Mouse (Mus musculus) MEL (cell line): ENCODE data around the gene Adgrv1. TPM values are rescaled to one million over a fixed set of nuclear protein-coding genes. Genes with fewer than 3 reads are reported as not detected.

Experiments
- DNase-seq: peaks from one replicate; pipeline ENCODE4 v3.0.0; 2011; ENCODE audit warnings: low read depth, low spot score
- H3K27ac ChIP-seq: 2 replicates; pipeline ENCODE4 v1.5.1; 2012; ENCODE audit warnings: low read depth, mild to moderate bottlenecking, control low read depth, low read length, moderate library complexity; ENCODE audit not compliant: control insufficient read depth
- H3K27me3 ChIP-seq, 2 experiments: fragments of 150-350 bp in 1 of 2; sonication (generic) in 1 of 2; 2 replicates each; pipeline ENCODE4 v1.6.1; 2012; ENCODE audit warnings: low read length in 2 of 2, mild to moderate bottlenecking in 2 of 2, improper control_type of control experiment in 1 of 2, moderate library complexity in 1 of 2; ENCODE audit not compliant: insufficient read depth in 2 of 2, control insufficient read depth in 1 of 2
- H3K36me3 ChIP-seq, 2 experiments: 2 replicates each; pipeline ENCODE4 v1.6.1; 2012 to 2014; ENCODE audit warnings: low read length in 2 of 2, improper control_type of control experiment in 1 of 2, inconsistent platforms in 1 of 2, mild to moderate bottlenecking in 1 of 2; ENCODE audit not compliant: insufficient read depth in 2 of 2, control insufficient read depth in 1 of 2
- H3K4me1 ChIP-seq, 2 experiments: fragments of 150-350 bp in 1 of 2; sonication (generic) in 1 of 2; 2 replicates each; pipeline ENCODE4 v1.6.1; 2012; ENCODE audit warnings: low read length in 2 of 2, improper control_type of control experiment in 1 of 2, mild to moderate bottlenecking in 1 of 2; ENCODE audit not compliant: insufficient read depth in 2 of 2, control insufficient read depth in 1 of 2
- H3K4me3 ChIP-seq, 2 experiments: fragments of 150-350 bp in 1 of 2; sonication (generic) in 1 of 2; 2 replicates each; pipeline ENCODE4 v1.5.1; 2012; ENCODE audit warnings: low read depth in 2 of 2, low read length in 2 of 2, mild to moderate bottlenecking in 2 of 2, moderate library complexity in 2 of 2, control low read depth in 1 of 2, improper control_type of control experiment in 1 of 2; ENCODE audit not compliant: control insufficient read depth in 1 of 2, insufficient read depth in 1 of 2
- H3K79me2 ChIP-seq: 2 replicates; pipeline ENCODE4 v1.6.1; 2012; ENCODE audit warnings: mild to moderate bottlenecking, low read length, moderate library complexity; ENCODE audit not compliant: control insufficient read depth, poor library complexity, insufficient read depth
- H3K9ac ChIP-seq: 2 replicates; pipeline ENCODE4 v1.6.1; 2012; ENCODE audit warnings: low read depth, mild to moderate bottlenecking, control low read depth, low read length, moderate library complexity; ENCODE audit not compliant: control insufficient read depth, poor library complexity, severe bottlenecking
- H3K9me3 ChIP-seq: fragments of 150-350 bp; sonication (generic); replicated peaks from 2 replicates; pipeline ENCODE4 v1.6.1; 2012; ENCODE audit warnings: mild to moderate bottlenecking, low read length, improper control_type of control experiment, moderate library complexity; ENCODE audit not compliant: insufficient read depth
- CHD1 ChIP-seq: IDR thresholded peaks from 2 replicates; pipeline ENCODE4 v1.6.1; 2012; ENCODE audit warnings: low read depth, mild to moderate bottlenecking, inconsistent platforms, low read length, improper control_type of control experiment
- CHD2 ChIP-seq: IDR thresholded peaks from 2 replicates; pipeline ENCODE4 v1.6.1; 2011; ENCODE audit warnings: low read length, improper control_type of control experiment
- HCFC1 ChIP-seq: IDR thresholded peaks from 2 replicates; pipeline ENCODE4 v1.6.1; 2012; ENCODE audit warnings: low read depth, mild to moderate bottlenecking, inconsistent platforms, low read length, improper control_type of control experiment, moderate library complexity
- MAZ ChIP-seq: IDR thresholded peaks from 2 replicates; pipeline ENCODE4 v1.6.1; 2012; ENCODE audit warnings: low read depth, mild to moderate bottlenecking, inconsistent platforms, low read length, improper control_type of control experiment
- MXI1 ChIP-seq: IDR thresholded peaks from 2 replicates; pipeline ENCODE4 v1.6.1; 2011; ENCODE audit warnings: mild to moderate bottlenecking, low read depth, low read length, improper control_type of control experiment
- NRF1 ChIP-seq: IDR thresholded peaks from 2 replicates; pipeline ENCODE4 v1.6.1; 2014; ENCODE audit warnings: low read depth, mild to moderate bottlenecking, inconsistent platforms, low read length, improper control_type of control experiment, moderate library complexity; ENCODE audit not compliant: poor library complexity, insufficient read depth, severe bottlenecking
- POLR2A ChIP-seq, 2 experiments: IDR thresholded peaks; 2 replicates each; pipeline ENCODE4 v1.6.1; 2011 to 2012; ENCODE audit warnings: low read length in 2 of 2, mild to moderate bottlenecking in 2 of 2, control low read depth in 1 of 2, improper control_type of control experiment in 1 of 2, low read depth in 1 of 2, moderate library complexity in 1 of 2; ENCODE audit not compliant: control insufficient read depth in 1 of 2, insufficient read depth in 1 of 2, poor library complexity in 1 of 2
- POLR2AphosphoS2 ChIP-seq: IDR thresholded peaks from 2 replicates; pipeline ENCODE4 v1.6.1; 2011; ENCODE audit warnings: low read length, improper control_type of control experiment
- TCF12 ChIP-seq: IDR thresholded peaks from 2 replicates; pipeline ENCODE4 v1.6.1; 2014; ENCODE audit warnings: low read depth, mild to moderate bottlenecking, inconsistent platforms, low read length, improper control_type of control experiment, moderate library complexity
- USF1 ChIP-seq: IDR thresholded peaks from 2 replicates; pipeline ENCODE4 v1.6.1; 2014; ENCODE audit warnings: low read depth, mild to moderate bottlenecking, inconsistent platforms, low read length, improper control_type of control experiment, moderate library complexity
- USF2 ChIP-seq, 2 experiments: IDR thresholded peaks; 2 replicates each; pipeline ENCODE4 v1.6.1; 2011 to 2012; ENCODE audit warnings: improper control_type of control experiment in 2 of 2, low read length in 2 of 2, borderline replicate concordance in 1 of 2, inconsistent platforms in 1 of 2, low read depth in 1 of 2, mild to moderate bottlenecking in 1 of 2; ENCODE audit not compliant: insufficient read depth in 1 of 2
- ZC3H11A ChIP-seq: IDR thresholded peaks from 2 replicates; pipeline ENCODE4 v1.6.1; 2012; ENCODE audit warnings: low read depth, mild to moderate bottlenecking, inconsistent platforms, low read length, improper control_type of control experiment
- polyA plus RNA-seq, 2 experiments: library from polyadenylated mRNA; stranded (reverse) in 1 of 2; unstranded in 1 of 2; fragments of >175 nt in 1 of 2; fragments of >200 nt in 1 of 2; gene quantifications; 2 replicates each; pipeline versions ENCODE4 v1.2.1 to v1.2.4; 2012; ENCODE audit warnings: low replicate concordance in 2 of 2, low read depth in 1 of 2; ENCODE audit not compliant: insufficient read length in 2 of 2, insufficient read depth in 1 of 2, missing spikeins in 1 of 2
- total RNA-seq: library from RNA; depleted of rRNA; stranded (reverse); fragments of 300-350 nt; gene quantifications from 2 replicates; pipeline ENCODE4 v1.2.3, GENCODE M21; 2012

The Adgrv1 gene
- total and polyA plus RNA-seq, 3 experiments = 5.6 to 5.8 TPM; not detected in 1

DNA sequence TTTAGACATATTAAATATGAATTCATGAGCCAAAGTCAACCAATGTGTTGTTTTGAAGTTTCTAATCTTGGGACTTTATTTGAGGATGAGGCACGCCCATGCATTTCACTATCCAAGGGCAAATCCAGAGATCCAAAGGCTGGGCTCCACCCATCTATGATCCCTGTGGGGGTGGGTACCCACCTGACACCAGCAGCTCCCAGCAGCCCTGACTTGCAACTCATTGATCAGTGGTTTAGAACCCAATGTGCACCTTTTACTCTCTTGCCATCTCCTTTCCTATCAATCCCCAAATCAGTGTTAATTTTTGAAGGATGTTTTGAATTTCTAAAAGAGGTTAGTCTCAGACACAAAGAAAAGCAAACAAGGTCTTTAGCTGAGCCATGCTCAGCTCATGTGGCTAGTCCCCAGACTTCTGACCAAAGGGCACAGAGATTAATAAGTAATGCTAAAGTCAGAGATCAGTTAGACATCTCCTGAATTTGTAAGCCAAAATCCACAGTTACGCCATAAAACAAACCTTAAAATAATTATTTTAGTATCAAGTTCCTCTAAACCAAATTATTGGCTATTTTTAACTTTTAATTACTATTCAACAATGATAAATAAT, 307.2 kb downstream of the Adgrv1 start:
- no peaks in the 10 kb centered on the region for H3K36me3 ChIP-seq
- no peak overlapping the region for H3K27ac ChIP-seq
- H3K4me3 ChIP-seq = no peak overlapping the region
- H3K4me1 ChIP-seq = no peaks in the 10 kb centered on the region
- H3K9ac ChIP-seq = no peak overlapping the region
- H3K79me2 ChIP-seq = no peaks in the 10 kb centered on the region
- DNase-seq = no peak
- H3K27me3 ChIP-seq = no peaks in the 10 kb centered on the region
- no peak for TF ChIP-seq POLR2A (IDR thresholded peaks at IDR 0.05; ENCODE audit: control insufficient read depth in 1 of 2, insufficient read depth in 1 of 2, low read depth in 1 of 2, low read length in 2 of 2, poor library complexity in 1 of 2)
- TF ChIP-seq POLR2AphosphoS2 = no peak
- H3K9me3 ChIP-seq = no peaks in the 10 kb centered on the region

DNA sequence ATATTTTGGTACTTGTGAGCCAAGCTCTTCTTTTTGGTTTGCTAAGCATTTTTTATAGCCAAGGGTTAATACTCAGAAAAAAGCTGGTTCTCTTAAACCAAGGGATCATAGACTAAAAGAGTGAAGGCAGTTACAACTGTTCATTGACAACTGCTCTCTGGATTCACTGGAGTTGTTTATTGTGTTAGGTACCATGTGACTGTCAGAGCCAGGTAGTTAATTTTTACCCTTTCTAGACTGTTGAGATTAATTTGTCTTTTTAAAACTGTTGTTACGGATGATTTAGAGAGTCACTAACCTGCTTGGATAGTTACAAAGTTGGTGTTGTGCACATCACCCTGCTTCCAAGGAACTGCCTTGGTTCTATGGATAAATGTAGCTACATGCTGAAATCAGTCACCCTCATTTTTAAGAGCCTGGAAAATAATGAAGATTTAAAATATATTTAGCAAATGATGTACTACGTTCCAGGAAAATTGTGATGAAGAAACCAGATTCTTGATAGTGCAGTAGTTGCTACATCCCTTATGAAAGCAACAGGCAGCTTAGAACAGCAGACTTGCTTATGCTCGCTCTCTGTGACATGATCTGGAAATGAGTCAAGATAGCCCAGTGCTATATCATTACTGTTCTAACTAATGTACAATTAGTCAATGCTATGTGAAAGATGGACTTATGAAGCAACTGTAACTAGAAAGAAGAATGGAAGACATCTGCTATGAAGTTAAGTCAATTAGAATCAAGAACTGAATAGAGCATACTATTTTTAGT, 309.2 kb downstream of the Adgrv1 start:
- H3K4me1 ChIP-seq = no peaks in the 10 kb centered on the region
- no peaks in the 10 kb centered on the region for H3K79me2 ChIP-seq
- no peaks in the 10 kb centered on the region for H3K36me3 ChIP-seq
- no peak overlapping the region for H3K9ac ChIP-seq
- no peak overlapping the region for H3K27ac ChIP-seq
- TF ChIP-seq CHD1 = no peak
- H3K27me3 ChIP-seq = no peaks in the 10 kb centered on the region
- DNase-seq = no peak
- no peaks in the 10 kb centered on the region for H3K9me3 ChIP-seq
- no peak overlapping the region for H3K4me3 ChIP-seq

DNA sequence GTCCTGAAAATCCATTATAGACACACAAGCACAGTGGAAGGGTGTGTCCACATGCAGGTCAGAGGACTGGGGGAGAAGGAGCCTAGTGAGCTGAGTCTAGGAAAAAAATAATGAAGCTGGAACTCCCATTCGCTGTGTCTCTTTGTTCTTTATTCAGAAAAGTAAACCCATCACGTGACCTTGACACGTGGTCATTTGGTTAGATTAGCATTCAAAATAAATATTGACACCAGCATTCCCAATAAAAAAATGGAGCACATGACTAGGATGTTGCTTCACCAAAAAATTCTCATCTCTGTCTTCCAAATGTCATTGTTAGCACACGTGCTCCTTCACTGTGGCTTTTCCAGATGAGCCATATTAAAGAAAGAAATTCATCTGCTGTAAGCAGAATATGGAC, 316.4 kb downstream of the Adgrv1 start:
- no peak for DNase-seq
- Histone ChIP-seq H3K27me3 (no peaks in the 10 kb centered on the region), H3K79me2 (no peaks in the 10 kb centered on the region), H3K4me3 (no peak overlapping the region), H3K27ac (no peak overlapping the region), H3K9me3 (no peaks in the 10 kb centered on the region), H3K9ac (no peak overlapping the region), H3K36me3 (no peaks in the 10 kb centered on the region), H3K4me1 (no peaks in the 10 kb centered on the region)
- TF ChIP-seq CHD2 = no peak
- TF ChIP-seq USF2 (IDR thresholded peaks at IDR 0.05; ENCODE audit: borderline replicate concordance in 1 of 2, insufficient read depth in 1 of 2, low read depth in 1 of 2, low read length in 2 of 2) = no peak
- TF ChIP-seq NRF1 = no peak
- no peak for TF ChIP-seq MXI1
- no peak for TF ChIP-seq MAZ
- no peak for TF ChIP-seq HCFC1
- TF ChIP-seq TCF12 = no peak
- no peak for TF ChIP-seq USF1
- no peak for TF ChIP-seq ZC3H11A
